Mouse (Mus musculus) G1E (cell line): ENCODE measurements around the gene Mst1r.

ENCODE experiments used
- CTCF ChIP-seq: IDR thresholded peaks from 2 replicates; pipeline ENCODE4 v1.5.1; 2012; ENCODE audit warnings: low read depth, low read length, inconsistent platforms, mixed read lengths
- GATA1 ChIP-seq: IDR thresholded peaks from 2 replicates; pipeline ENCODE4 v1.6.1; 2012; ENCODE audit warnings: borderline replicate concordance, low read length, inconsistent platforms, mixed read lengths

GRCm38 (mm10) chr9:107923956-107924355, 17.3 kb downstream of the Mst1r start:
- TF ChIP-seq CTCF (no peak), GATA1 (no peak)
